Comparison of ENCODE assay signal across 9 mouse cellular contexts in genomic region chrX:102017213-102017923, GRCm38 (mm10). TPM values are rescaled to one million over a fixed set of nuclear protein-coding genes. Genes with fewer than 3 reads are reported as not detected.
DNase-seq lines count a peak whose midpoint lies in the region; ATAC-seq and TF ChIP-seq lines count a peak whose summit lies in the region.
"Had no signal": no experiment of that assay in that cellular context is flagged by ENCODE, and none has a peak within 500 bp of the region (broad histone marks: within the 10 kb centered on the region; RNA-seq: fewer than 3 reads in every experiment).

No protein-coding gene starts in this region.

- no peak for TF ChIP-seq CTCF in liver, adult 2 months (IDR thresholded peaks at IDR 0.05; ENCODE audit: low read depth, low read length)

- intact Hi-C loops in left cerebral cortex, postnatal 4 days (cut with DNase I) = no loop called here

- H3K4me2 ChIP-seq in liver, embryonic 12.5 days = no peak overlapping the region
- H3K4me2 ChIP-seq in kidney, embryonic 16.5 days (replicated peaks; ENCODE audit: low read depth, low read length) = peak overlapping the region; percentile 27; the same call in 1 of the 2 replicates

- H3K9ac ChIP-seq in liver, adult 2 months (ENCODE audit: low read depth, low read length) = no peak overlapping the region
- no peak overlapping the region for H3K9ac ChIP-seq in liver, embryonic 12.5 days
- no peak overlapping the region for H3K9ac ChIP-seq in kidney, embryonic 16.5 days (replicated peaks; ENCODE audit: low read length)

- 50% methylated on average over 9 of the region's 9 CpGs for WGBS in liver, adult 2 months
- WGBS in liver, embryonic 12.5 days (ENCODE audit: insufficient replicate concordance) = 21% methylated on average over 9 of the region's 9 CpGs
- WGBS in kidney, embryonic 16.5 days = 56% methylated on average over 9 of the region's 9 CpGs
- WGBS in macrophage (ENCODE audit: missing documents) = 47% methylated on average over 9 of the region's 9 CpGs

- no peaks in the 10 kb centered on the region for H3K79me2 ChIP-seq in liver, adult 2 months (ENCODE audit: control insufficient read depth, insufficient read depth, low read length)
- no peaks in the 10 kb centered on the region; the same call in 1 of the 2 replicates for H3K79me2 ChIP-seq in macrophage (ENCODE audit: inconsistent target)

- H3K27ac ChIP-seq in liver, adult 2 months (replicated peaks; ENCODE audit: insufficient read depth, low read depth, low read length) = peak overlapping the region; percentile 44
- no peak overlapping the region for H3K27ac ChIP-seq in liver, embryonic 12.5 days
- peak overlapping the region; percentile 13; the same call in 1 of the 2 replicates for H3K27ac ChIP-seq in kidney, embryonic 16.5 days (ENCODE audit: low read length)
- peak overlapping the region; percentile 47 for H3K27ac ChIP-seq in macrophage
- H3K27ac ChIP-seq: hindbrain, postnatal 0 days had no signal

- no peaks in the 10 kb centered on the region for H3K9me3 ChIP-seq in liver, embryonic 12.5 days (replicated peaks)
- H3K9me3 ChIP-seq in kidney, embryonic 16.5 days (ENCODE audit: low read length) = no peaks in the 10 kb centered on the region

- no peak for ATAC-seq in liver, embryonic 12.5 days
- peak; percentile 35; the same call in 1 of the 2 replicates for ATAC-seq in kidney, embryonic 16.5 days (ENCODE audit: low FRiP score, low TSS enrichment)
- ATAC-seq: hindbrain, postnatal 0 days had no signal

- no peaks in the 10 kb centered on the region for H3K36me3 ChIP-seq in liver, adult 2 months (ENCODE audit: control insufficient read depth, insufficient read depth, low read length)
- H3K36me3 ChIP-seq in liver, embryonic 12.5 days = no peaks in the 10 kb centered on the region
- H3K36me3 ChIP-seq in kidney, embryonic 16.5 days (ENCODE audit: insufficient read depth, low read length) = no peaks in the 10 kb centered on the region
- H3K36me3 ChIP-seq in macrophage (ENCODE audit: inconsistent target) = no peaks in the 10 kb centered on the region

- peak overlapping the region; percentile 37; the same call in 1 of the 2 replicates for H3K4me3 ChIP-seq in liver, adult 2 months (ENCODE audit: insufficient read depth, low read depth, low read length)
- H3K4me3 ChIP-seq in liver, embryonic 12.5 days = no peak overlapping the region
- H3K4me3 ChIP-seq in kidney, embryonic 16.5 days (ENCODE audit: low read length) = peak overlapping the region; percentile 26
- peak overlapping the region; percentile 9 for H3K4me3 ChIP-seq in macrophage (ENCODE audit: inconsistent target)

- H3K4me1 ChIP-seq in liver, adult 2 months (ENCODE audit: control insufficient read depth, insufficient read depth, low read length) = no peaks in the 10 kb centered on the region
- no peaks in the 10 kb centered on the region for H3K4me1 ChIP-seq in liver, embryonic 12.5 days
- H3K4me1 ChIP-seq in kidney, embryonic 16.5 days (ENCODE audit: insufficient read depth, low read length) = no peaks in the 10 kb centered on the region

- no peaks in the 10 kb centered on the region for H3K27me3 ChIP-seq in liver, adult 2 months (ENCODE audit: control insufficient read depth, insufficient read depth, low read length)
- peaks cover 62% of the 10 kb centered on the region for H3K27me3 ChIP-seq in liver, embryonic 12.5 days (replicated peaks)
- peaks cover 23% of the 10 kb centered on the region; the same call in 1 of the 2 replicates for H3K27me3 ChIP-seq in kidney, embryonic 16.5 days (ENCODE audit: insufficient read depth, low read length)

- DNase-seq in liver, adult 2 months (ENCODE audit: extremely low read depth, low read depth, low spot score) = no peak
- DNase-seq in heart, adult 18-20 months = peak; percentile 38 to 69
- DNase-seq in right cerebral cortex, postnatal 10 days (ENCODE audit: low spot score in 2 of 2) = no peak
- no peak for DNase-seq in layer of hippocampus, adult 8-10 months (ENCODE audit: low spot score in 2 of 2)
- DNase-seq in left cerebral cortex, postnatal 4 days = no peak

- no peak for TF ChIP-seq POLR2A in liver, adult 2 months (IDR thresholded peaks at IDR 0.05; ENCODE audit: extremely low read depth, insufficient read depth, low read length)

RNA-seq across cellular contexts. Expression of gene Rtl5, which starts 53.7 kb away (rescaled TPM):
- 0.74 and 1.5 TPM in 2 replicates for total RNA-seq in liver, adult 2 months (2014; rRNA removed)
- polyA plus RNA-seq in liver, adult 2 months (2012; rRNA removed) = 0.76 and 0.97 TPM in 2 replicates
- 0.12 and 0.25 TPM in 2 replicates for polyA plus RNA-seq in liver, embryonic 12.5 days (2016; fragmentation: Nextera tagmentation; extraction: Ambion mirVana)
- 1 to 10 TPM; 1.1 to 1.3 TPM for total RNA-seq in heart, adult 18-20 months (2021)
- 3.4 and 3.9 TPM in 2 replicates for polyA plus RNA-seq in kidney, embryonic 16.5 days (2015; fragmentation: Nextera tagmentation; extraction: Ambion mirVana)
- 10 to 100 TPM in 19 of 26 experiments, 1 to 10 TPM in 7; 5.0 to 83.3 (median 14.5) TPM for total RNA-seq in macrophage (2018; cell fraction: chromatin; rRNA removed)
- total RNA-seq in macrophage (2018; cell fraction: cytosol; rRNA removed) = 10 to 100 TPM in 20 of 26 experiments, 1 to 10 TPM in 6; 6.2 to 28.4 (median 14.0) TPM
- 10 to 100 TPM in 25 of 26 experiments, 1 to 10 TPM in 1; 8.4 to 57.4 (median 25.4) TPM for total RNA-seq in macrophage (2018; cell fraction: nucleus; rRNA removed)
- polyA plus RNA-seq in macrophage (2018) = 7.6 to 21.8 TPM (median 8.2 TPM) in 3 replicates
- 10 to 100 TPM in 3 of 4 experiments, 1 to 10 TPM in 1; 9.6 to 15.4 (median 13.0) TPM for total RNA-seq in layer of hippocampus, adult 8-10 months (2022)
- total RNA-seq in left cerebral cortex, postnatal 4 days (2021) = 10 to 100 TPM; 14.0 to 17.3 TPM

Comparison
In these comparisons a context has a peak if more than half of its experiments do, and no peak if none do; other contexts are left out.
1. DNase-seq: peak in heart, adult 18-20 months (2 of 2); none in liver, adult 2 months (single experiment), right cerebral cortex, postnatal 10 days (0 of 2), layer of hippocampus, adult 8-10 months (0 of 2) and left cerebral cortex, postnatal 4 days (single experiment).